Mouse (Mus musculus) adrenal gland, adult (tissue): ENCODE data around the gene A230050P20Rik.
"Not testable (repeated sequence)": the region's sequence is repeated elsewhere in the genome, so short reads cannot be mapped to it uniquely, and the experiment has no call there.

Experiments
- DNase-seq, 2 experiments: peaks; one replicate each; pipeline ENCODE4 v3.0.0; 2022 to 2023; ENCODE audit warnings: low spot score in 1 of 2; ENCODE audit not compliant: inconsistent age in 2 of 2

The A230050P20Rik gene

DNA sequence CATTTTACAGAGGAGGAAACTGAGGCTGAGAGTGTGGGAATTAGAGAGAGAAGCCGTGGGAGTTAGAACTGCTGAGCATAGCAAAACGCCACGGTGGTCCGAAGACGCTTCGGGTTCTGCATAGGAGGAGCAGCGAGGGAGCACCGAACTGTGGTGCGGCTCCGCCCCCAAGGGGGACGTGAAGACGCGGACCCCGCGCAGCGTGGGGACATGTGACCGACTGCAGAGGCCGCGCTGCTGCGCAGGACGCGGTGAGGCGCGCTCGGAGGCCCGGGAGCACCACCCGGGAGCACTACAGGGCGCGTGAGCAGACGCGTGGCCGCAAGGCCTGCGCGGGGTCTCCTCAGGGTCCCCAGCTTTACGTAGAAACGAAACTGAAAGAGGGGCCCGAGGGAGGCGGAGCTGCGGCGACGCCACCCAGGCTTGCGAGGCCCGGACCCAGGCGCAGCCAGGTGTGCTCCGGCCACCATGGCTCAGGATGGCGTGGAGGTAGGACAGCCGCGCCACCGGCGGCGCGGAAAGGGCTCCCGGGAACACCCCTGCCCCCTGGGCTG lies at the start of gene A230050P20Rik:
Gene A230050P20Rik, plus strand, starts transcription at position 195 of the 554 bp plus-strand sequence.
- DNase-seq: peak; percentile 77 to 86

DNA sequence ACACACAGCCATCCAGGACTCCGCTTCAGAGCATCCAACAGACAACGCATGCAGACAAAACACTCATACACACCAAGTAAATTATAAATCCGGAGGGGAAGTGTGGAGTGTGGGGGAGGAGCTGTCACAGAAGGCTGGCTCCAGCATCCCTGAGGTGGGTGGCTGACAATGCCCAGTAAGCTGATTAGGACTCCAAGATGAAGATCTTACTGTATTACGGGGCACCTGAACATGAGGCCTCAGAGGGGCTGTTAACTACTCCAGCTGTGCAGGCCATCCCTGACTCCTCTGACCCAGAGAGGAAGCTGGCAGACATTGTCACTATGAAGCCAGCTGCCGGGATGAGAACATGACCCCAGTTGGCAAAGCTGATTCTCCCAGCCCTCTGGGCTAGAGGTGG lies 48.4 kb upstream of the A230050P20Rik start:
- DNase-seq: no peak

DNA sequence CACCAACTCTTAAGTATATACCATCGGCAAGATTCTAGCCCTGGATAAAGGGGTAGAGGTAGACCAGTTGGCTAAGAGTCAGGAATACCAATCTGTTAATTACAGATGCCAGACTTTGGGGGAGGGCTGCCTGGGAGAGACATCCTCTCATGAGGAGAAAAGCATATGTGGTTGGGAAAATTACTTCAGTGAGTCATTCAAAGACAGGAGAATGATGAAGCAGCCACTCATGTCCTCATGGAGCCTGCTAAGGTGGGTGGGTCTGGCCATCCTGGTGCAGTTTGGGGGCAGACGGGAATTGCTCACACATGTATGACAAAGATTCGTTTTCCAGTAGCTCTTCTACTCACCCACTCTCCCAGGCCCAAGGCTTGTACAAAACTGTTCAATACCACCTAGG lies 45.6 kb upstream of the A230050P20Rik start:
- DNase-seq: no peak

DNA sequence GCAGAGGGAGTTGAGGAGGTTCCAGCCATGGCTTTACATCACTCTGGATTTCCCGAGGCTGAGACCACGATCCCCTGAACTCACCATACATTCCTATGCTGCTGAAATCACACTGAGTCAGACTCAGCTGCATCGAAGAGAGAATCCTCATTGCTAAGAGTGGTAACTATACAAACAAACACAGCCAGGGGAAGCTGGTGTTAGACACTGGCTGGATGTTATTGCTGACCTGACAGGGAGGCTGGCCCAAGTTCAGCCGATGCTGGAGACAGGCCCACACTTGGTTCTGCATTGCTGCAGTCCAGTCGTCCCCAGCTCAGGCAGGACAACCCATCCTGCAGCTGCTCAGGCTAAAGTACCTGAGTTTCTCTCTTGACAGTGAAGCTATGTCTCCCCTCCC lies 42.7 kb upstream of the A230050P20Rik start:
- DNase-seq: no peak

DNA sequence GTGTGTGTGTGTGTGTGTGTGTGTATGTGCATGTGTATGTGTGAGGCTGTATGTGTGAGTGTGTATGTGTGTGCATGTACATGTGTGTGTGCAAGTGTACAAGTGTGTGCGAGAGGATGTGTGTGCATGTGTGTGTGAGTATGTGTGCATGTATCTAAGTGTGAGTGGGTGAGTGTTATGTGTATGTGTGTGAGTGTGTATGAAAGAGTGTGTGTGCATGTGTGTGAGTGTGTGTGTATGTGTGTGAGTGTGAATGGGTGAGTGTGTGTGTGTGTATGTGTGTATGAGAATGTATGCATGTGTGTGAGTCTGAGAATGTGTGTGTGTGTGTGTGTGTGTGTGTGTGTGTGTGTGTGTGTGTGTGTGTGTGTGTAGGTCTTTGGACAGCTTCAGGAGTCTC lies 40.3 kb upstream of the A230050P20Rik start:
- no peak for DNase-seq

DNA sequence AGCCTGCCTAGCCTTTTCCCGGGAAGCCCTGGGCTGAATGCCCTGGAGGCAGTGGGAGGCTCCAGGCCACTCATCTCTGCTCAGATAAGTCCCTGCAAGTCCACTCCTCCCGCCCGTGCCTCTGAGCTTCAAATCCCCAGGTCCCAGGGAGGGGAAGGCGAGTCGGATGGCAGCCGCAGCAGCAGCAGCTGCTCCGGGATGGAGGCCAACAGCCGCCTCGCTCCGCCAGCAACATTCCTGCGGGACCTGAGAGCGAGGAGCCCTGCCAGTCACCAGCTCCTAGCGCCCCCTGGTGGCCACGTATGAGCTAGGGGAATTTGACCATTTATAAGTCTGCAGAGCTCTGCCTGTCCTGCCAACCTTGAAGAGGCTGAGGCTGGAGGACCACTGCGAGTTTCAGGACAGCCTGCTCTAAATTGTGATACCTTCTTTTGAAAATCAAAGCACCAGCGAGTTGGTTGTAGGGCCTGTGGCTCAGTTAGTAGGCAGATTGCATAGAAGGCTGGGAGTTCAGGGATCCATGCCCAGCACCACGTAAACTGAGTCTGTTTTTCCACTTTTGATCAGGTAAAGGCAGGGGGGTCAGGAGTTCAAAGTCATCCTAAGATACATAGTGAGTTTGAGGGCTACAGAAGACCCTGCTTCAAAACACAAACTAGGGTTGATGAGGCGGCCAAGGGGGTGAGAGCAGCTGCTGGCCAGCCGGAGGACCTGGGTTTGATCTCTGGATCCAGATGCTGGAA lies 37.4 kb upstream of the A230050P20Rik start:
- peak; percentile 93 to 97 for DNase-seq

DNA sequence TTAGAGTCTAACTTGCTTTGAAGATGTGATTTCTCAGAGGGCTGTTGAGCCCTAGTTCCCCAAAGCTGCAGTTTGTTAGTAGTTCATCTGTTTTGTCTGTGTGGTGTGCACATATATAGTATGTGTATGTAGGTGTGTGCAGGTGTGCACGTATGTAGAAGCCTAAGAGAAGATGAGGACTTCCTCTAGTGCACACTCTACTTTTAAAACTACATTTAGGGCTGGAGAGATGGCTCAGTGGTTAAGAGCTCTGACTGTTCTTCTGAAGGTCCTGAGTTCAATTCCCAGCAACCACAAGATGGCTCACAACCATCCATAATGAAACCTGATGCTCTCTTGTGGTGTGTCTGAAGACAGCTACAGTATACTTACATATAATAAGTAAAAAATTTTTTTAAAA lies 33.6 kb upstream of the A230050P20Rik start:
- no peak for DNase-seq

DNA sequence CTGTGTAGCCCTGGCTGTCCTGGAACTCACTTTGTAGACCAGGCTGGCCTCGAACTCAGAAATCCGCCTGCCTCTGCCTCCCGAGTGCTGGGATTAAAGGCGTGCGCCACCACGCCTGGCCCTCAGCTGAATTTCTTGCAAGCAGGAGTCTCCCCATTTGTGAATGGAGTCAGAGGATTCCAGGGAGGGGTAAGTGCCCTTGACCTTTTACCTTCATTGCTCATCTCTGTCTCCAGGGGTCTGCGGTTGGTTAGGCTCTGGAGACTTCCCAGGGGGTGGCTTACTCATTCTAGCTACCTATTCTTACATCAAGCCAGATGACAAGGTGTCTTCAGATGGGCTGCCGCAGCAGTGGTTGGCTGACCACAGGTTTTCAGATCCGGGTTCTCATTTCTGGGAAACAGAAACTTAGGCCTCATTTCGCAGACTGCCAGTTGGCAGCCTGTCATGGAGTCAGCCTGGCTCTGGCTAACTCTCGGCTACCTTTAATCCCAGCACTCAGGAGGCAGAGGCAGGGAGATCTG lies 32.9 kb upstream of the A230050P20Rik start:
- not testable (repeated sequence) for DNase-seq

DNA sequence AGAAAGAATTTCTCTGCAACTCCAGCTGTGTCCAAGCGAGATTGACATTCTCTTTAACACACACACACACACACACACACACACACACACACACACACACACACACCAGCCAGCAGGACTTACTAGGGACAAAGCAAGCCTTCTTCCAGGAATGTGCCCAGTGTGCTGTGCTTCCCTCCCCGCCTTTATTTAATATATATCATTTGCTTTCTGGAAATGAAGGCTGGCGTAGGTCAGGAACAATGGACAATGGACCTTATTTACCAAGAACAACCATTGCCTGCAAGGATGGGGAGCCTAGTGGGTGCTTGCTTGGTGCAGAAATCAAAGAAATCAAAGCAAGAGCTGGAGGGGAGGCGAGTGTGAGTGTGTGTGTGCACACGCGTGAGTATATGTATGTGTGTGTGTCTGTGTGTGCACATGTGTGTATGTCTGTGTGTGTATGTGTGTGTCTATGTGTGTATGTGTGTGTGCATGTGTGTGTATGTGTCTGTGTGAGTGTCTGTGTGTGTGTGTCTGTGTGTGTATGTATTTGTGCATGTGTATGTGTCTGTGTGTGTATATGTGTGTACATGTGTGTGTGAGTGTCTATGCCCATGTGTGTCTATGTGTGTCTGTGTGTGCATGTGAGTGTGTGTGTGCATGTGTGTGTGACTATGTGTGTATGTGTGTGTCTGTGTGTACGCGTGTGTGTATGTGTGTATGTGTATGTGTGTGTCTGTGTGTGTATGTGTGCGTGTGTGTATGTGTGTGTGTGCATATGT lies 31.1 kb upstream of the A230050P20Rik start:
- DNase-seq: no peak

DNA sequence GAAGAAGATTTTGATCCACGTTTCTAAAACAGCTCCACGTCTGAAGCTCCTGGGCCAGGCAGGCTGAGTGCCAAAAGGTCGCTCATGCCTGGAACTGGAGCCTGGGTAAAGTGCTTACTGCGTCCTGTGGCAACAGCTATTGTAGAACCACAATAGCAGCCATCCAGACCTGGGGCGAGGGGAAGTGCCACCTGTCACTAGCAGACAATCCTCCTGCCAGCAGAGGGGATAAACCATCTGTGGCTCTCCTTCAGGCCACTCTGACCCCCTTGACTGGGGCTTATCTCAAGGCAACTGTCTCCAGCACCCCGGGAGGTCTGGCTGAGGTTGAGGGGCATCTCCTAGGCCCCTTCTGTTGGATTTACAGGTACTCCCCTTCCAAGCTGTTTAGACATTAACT lies 29.5 kb upstream of the A230050P20Rik start:
- no peak for DNase-seq

DNA sequence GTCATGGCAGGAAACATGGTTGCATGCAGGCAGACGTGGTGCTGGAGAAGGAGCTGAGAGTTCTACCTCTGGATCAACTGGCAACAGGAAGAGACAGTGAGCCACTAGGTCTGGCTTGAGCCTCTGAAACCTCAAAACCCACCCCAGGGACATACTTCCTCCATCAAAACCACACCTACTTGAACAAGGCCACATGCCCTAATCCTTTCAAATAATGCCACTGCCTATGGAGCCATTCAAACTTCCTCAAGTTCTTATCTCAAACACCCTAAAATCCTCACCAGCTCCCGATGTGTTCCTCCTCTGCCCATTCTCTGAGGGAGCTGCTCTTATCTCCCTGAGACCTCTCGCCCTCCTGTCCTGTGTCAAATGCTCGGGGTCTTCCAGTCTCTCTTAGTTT lies 26.2 kb upstream of the A230050P20Rik start:
- DNase-seq: no peak

DNA sequence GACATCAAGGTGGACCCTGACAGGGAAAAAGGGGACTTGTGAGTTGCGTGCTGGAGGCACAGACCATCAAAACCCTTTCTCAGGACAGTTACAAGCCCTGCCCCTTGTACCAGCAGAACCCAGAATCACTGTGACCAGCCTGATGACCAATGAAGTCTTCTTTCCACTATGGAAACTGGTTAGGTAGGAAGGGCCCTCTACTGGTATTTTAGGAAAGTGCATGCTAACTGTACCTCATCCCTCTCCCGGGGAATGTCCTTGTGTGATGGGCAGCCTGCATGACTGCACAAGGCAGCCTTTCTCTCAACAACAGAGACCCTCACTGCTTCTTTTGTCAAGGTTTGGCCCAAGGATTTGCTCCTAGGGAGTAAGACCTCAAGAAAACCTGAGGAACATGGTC lies 25.8 kb upstream of the A230050P20Rik start:
- peak in 1 of 2 experiments; percentile 79 for DNase-seq

DNA sequence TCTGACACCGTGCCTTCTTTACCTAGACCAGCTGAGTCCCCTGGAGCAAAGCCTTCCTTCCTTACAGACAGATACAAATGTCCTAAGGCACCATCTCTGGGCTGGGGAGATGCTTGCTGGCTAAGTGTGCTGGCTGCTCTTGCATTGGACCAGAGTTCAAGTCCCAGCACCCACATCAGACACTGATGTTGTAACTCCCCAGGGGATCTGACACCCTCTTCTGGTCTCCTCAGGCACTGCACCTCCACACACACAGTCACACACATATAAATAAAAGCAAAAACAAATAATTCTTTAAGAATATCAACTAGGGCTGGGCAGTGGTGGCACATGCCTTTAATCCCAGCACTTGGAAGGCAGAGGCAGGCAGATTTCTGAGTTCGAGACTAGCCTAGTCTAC lies 18.3 kb upstream of the A230050P20Rik start:
- no peak for DNase-seq

DNA sequence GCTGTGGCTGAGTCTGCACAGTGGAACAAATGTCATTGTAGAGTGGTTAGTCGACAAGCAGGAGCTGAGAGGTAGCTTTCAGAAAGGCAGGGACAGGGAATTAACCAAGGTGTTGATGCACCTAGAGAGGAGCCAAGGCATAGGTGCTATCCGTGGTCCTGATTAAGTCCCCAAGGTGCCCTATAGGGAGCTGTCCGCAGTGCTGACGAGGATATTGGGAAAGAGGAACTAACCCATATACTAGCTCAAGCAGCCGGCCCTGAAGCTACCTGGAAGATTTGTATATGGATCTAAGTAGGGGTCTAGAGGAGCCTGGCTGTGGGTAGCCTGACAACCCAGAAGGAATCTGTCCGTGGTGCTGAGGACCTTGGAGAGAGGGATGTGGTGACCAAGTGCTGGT lies 11.3 kb upstream of the A230050P20Rik start:
- DNase-seq: peak; percentile 32 to 79

DNA sequence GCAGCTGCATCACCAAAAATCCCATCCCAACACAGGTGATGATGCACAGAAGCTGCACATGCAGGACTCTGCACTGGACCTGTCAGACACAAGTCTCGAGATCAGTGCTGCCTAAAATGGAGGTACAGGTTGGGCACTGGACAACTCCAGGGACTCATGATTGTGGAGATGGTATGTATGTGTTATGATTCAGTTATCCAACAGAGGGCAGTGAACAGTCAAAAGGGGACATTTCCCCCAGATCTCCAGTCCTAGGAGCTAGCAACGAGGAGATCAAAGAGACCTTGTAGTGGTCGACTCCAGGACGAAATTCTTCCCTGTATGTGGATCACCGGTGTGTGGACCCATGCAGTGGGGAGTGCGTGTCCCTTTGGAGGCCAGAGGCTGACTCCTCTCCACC lies 8.5 kb upstream of the A230050P20Rik start:
- no peak for DNase-seq

DNA sequence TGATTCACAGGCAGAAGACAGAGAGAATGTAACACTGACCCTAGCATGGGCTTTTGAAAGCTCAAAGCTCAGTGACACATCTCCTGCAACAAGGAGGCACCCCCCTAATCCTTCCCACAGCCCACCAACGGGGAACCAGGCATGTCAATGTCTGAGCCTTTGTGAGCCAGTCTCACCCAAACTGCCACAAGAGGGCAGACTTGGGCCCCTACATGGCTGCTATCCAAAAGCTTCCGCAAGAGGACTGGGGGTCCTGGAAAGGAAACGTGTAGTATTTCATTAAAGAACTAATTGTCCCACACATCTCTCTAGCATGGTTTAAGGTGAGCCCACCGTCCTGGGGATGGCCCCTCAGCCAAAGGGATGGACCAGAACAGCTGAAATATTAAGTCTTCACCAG lies 6.6 kb upstream of the A230050P20Rik start:
- peak in 1 of 2 experiments; percentile 61 for DNase-seq

DNA sequence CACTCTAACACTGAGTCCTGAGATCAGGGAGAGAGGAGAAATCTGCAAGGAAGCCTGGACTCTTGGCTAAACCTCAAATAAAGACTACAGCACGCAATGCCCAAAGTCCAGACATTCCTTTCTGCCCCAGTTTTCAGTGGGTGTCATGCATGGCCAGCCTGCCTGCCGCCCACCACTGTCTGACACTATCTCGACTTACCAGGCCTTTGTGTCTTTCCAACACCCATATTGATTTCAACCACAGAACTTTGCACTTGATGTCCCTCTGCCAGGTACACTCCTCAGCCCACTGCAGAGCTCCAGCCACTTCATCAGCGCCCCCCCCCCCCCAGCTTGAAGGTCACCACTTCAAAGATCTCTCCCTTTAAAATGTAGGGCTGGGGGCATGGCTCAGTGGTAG lies 6.2 kb upstream of the A230050P20Rik start:
- no peak for DNase-seq

DNA sequence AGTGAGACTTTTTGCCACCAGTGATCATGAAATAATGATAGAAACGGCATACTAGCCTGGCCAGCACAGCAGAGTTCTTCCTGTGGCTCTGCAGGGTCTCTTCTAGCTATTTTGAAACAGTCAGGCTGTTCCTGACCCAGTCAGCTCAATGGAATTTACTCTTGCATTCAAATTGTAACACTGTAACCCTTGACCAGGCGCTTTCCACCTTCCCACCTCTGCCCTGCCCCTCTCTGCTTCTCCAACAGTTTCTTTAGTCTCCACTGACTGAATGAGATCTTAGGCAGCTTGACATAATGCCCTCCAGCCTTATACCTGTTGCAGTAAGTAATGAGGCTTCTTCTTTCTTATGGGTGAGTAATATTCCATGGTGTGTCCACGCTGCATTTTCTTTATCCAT lies 1.6 kb upstream of the A230050P20Rik start:
- DNase-seq: no peak

DNA sequence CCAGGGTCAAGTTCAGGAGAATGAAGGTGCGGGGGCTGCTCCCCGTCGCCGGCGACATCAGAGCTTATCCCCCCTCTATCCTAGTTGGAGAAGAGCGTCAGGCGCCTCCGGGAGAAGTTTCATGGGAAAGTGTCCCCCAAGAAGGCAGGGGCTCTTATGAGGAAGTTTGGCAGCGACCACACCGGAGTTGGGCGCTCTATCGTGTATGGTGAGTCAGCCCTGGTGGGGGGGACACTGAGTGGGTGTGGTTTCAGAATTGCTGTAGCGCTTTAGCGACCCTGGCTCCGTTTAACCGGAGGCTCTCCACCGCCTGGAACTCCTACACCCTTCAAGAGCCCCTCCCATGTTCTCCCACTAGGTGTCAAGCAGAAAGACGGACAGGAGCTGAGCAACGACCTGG lies 804 bp downstream of the A230050P20Rik start:
- DNase-seq: peak; percentile 40 to 73

DNA sequence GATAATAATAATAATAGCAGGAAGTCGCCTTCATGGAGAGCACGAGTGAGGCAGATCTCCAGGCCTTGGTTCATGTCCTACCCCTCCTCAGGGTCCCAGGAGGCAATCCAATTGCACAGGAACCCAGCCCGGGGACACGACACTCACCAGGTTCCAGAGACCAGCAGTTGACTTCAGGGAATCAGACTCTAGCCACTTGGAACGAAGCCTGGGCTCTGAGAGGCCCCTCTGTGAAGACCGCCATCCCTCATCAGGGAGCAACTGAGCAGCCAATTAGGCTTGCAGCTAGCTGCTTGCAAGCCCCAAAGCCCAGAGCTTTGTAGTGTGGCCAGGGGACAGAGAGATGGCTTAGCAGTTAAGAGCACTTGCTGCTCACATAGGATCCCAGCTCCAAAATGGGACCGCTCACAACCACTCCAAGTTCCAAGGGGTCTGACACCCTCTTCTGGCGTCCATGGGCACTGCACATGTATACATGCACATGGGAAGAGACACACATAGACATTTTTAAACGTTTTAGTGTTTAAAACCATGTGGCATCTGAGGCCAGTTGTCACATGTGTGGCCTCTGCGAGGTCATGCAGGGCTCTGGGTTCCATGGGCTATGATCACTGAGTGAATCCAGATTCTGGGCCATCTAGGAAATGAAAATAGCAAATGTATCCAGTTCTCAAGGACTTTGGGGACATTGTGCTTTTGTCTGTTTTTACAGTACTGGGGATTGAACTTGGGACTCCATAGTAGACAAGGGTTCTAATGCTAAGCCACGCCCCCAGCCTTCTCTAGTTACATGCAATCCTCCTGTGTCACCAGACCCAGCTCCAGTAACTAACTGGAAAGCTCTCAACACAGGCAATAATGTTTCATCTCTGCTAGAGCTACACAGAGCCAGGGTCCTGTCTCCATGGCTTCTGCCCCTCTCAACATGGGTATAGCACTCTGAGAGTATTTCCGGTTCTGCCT lies 2.0 kb downstream of the A230050P20Rik start:
- DNase-seq: peak in 1 of 2 experiments; percentile 26

DNA sequence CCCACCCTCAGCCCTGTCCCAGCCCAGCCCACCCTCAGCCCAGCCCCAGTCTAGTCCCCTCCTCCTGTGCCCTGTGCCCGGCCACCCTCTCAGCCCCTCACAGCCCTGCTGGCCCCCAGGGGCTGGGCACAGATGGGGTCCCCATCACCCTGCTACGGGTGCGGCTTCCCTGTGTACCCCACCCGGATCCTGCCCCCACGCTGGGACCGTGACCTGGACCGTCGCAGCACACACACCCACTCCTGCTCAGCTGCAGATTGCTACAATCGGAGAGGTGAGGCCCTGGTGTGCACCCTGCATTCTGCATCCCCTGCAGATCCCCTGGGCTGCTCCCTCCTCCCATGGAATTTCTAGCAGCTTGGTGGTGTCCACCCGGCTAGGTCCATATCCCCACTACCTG lies 4.5 kb downstream of the A230050P20Rik start:
- no peak for DNase-seq
